In genomic region chr12:69890476-69890875, GRCm38 (mm10) we compare ENCODE assay signal across 8 mouse cellular contexts. TPM values are rescaled to one million over a fixed set of nuclear protein-coding genes. Genes with fewer than 3 reads are reported as not detected.
A peak's percentile ranks its signal among the peaks of the same experiment; 100 is the strongest.
DNase-seq lines count a peak whose midpoint lies in the region; ATAC-seq and TF ChIP-seq lines count a peak whose summit lies in the region.

No protein-coding gene starts in this region.

- TF ChIP-seq CTCF in brain, embryonic 14.5 days (IDR thresholded peaks at IDR 0.05; ENCODE audit: borderline replicate concordance, extremely low read depth, insufficient read depth, insufficient read length) = no peak

- H3K27me3 ChIP-seq in heart, embryonic 15.5 days = no peaks in the 10 kb centered on the region
- no peaks in the 10 kb centered on the region for H3K27me3 ChIP-seq in hindbrain, embryonic 16.5 days (replicated peaks; ENCODE audit: control insufficient read depth, insufficient read depth, low read length)
- H3K27me3 ChIP-seq in midbrain, embryonic 10.5 days (ENCODE audit: low read depth, poor library complexity, severe bottlenecking) = peaks cover 5% of the 10 kb centered on the region; the same call in 1 of the 2 replicates

- ATAC-seq in heart, embryonic 15.5 days (replicated peaks; ENCODE audit: insufficient number of reproducible peaks, insufficient read depth, low FRiP score, low read depth) = no peak
- no peak for ATAC-seq in hindbrain, embryonic 16.5 days
- no peak for ATAC-seq in cerebellum, adult (ENCODE audit: insufficient number of reproducible peaks, low FRiP score, low TSS enrichment)

- DNase-seq in heart, adult 9 months (ENCODE audit: low spot score in 2 of 2) = no peak
- peak; percentile 52 for DNase-seq in brain, embryonic 14.5 days (ENCODE audit: low read depth)
- peak; percentile 29 for DNase-seq in midbrain, embryonic 10.5 days (ENCODE audit: low spot score)
- DNase-seq in right cerebral cortex, postnatal 14 days = no peak
- DNase-seq in frontal cortex, adult 2 months (ENCODE audit: extremely low spot score in 1 of 2, low spot score in 1 of 2) = no peak

- WGBS in heart, embryonic 15.5 days = 9% methylated on average over 5 of the region's 5 CpGs
- WGBS in hindbrain, embryonic 16.5 days = 22% methylated on average over 5 of the region's 5 CpGs
- WGBS in midbrain, embryonic 10.5 days = 32% methylated on average over 5 of the region's 5 CpGs

- no peaks in the 10 kb centered on the region for H3K36me3 ChIP-seq in heart, embryonic 15.5 days
- no peaks in the 10 kb centered on the region for H3K36me3 ChIP-seq in hindbrain, embryonic 16.5 days (ENCODE audit: control insufficient read depth, insufficient read depth, low read length)
- peaks cover 6% of the 10 kb centered on the region for H3K36me3 ChIP-seq in midbrain, embryonic 10.5 days

- H3K4me1 ChIP-seq in heart, embryonic 15.5 days (replicated peaks) = peaks cover 35% of the 10 kb centered on the region
- H3K4me1 ChIP-seq in hindbrain, embryonic 16.5 days (ENCODE audit: control insufficient read depth, insufficient read depth, low read depth, low read length) = peaks cover 28% of the 10 kb centered on the region
- peaks cover 44% of the 10 kb centered on the region for H3K4me1 ChIP-seq in midbrain, embryonic 10.5 days

- no peaks in the 10 kb centered on the region for H3K9me3 ChIP-seq in heart, embryonic 15.5 days (replicated peaks)
- no peaks in the 10 kb centered on the region for H3K9me3 ChIP-seq in hindbrain, embryonic 16.5 days (ENCODE audit: control insufficient read depth, low read length)
- no peaks in the 10 kb centered on the region for H3K9me3 ChIP-seq in midbrain, embryonic 10.5 days (replicated peaks)

- H3K27ac ChIP-seq in heart, embryonic 15.5 days = peak overlapping the region; percentile 58
- H3K27ac ChIP-seq in hindbrain, embryonic 16.5 days (ENCODE audit: low read depth, low read length) = no peak overlapping the region
- peak overlapping the region; percentile 75 for H3K27ac ChIP-seq in midbrain, embryonic 10.5 days (replicated peaks)

- H3K4me2 ChIP-seq in heart, embryonic 15.5 days = peak overlapping the region; percentile 75
- peak overlapping the region; percentile 39 for H3K4me2 ChIP-seq in hindbrain, embryonic 16.5 days (ENCODE audit: low read length)

- H3K4me3 ChIP-seq in heart, embryonic 15.5 days = peak overlapping the region; percentile 88
- H3K4me3 ChIP-seq in hindbrain, embryonic 16.5 days (ENCODE audit: low read length) = no peak overlapping the region
- H3K4me3 ChIP-seq in midbrain, embryonic 10.5 days = peak overlapping the region; percentile 90

- H3K9ac ChIP-seq in heart, embryonic 15.5 days = peak overlapping the region; percentile 25; the same call in 1 of the 2 replicates
- H3K9ac ChIP-seq in hindbrain, embryonic 16.5 days (ENCODE audit: low read depth, low read length) = peak overlapping the region; percentile 45

- TF ChIP-seq POLR2A in brain, embryonic 14.5 days (IDR thresholded peaks at IDR 0.05; ENCODE audit: borderline replicate concordance, extremely low read depth, insufficient read depth, insufficient read length, poor library complexity, severe bottlenecking) = no peak

RNA-seq across cellular contexts. Expression of gene Atl1, which starts 1.9 kb away (rescaled TPM):
- 6.6 and 7.1 TPM in 2 replicates for polyA plus RNA-seq in heart, embryonic 15.5 days (2015; fragmentation: Nextera tagmentation; extraction: Ambion mirVana)
- 47.7 and 75.7 TPM in 2 replicates for polyA plus RNA-seq in brain, embryonic 14.5 days (2012; rRNA removed)
- polyA plus RNA-seq in hindbrain, embryonic 16.5 days (2015; fragmentation: Nextera tagmentation; extraction: Ambion mirVana) = 159 and 167 TPM in 2 replicates
- polyA plus RNA-seq in midbrain, embryonic 10.5 days (2016; fragmentation: Nextera tagmentation; extraction: Ambion mirVana) = 22.1 and 35.0 TPM in 2 replicates
- polyA plus RNA-seq in frontal cortex, adult 2 months (2012; rRNA removed) = 90.2 and 117 TPM in 2 replicates

RNA-seq across cellular contexts. Expression of gene Map4k5, which starts 2.5 kb away (rescaled TPM):
- 27.7 and 29.2 TPM in 2 replicates for polyA plus RNA-seq in heart, embryonic 15.5 days (2015; fragmentation: Nextera tagmentation; extraction: Ambion mirVana)
- 20.4 and 25.7 TPM in 2 replicates for polyA plus RNA-seq in brain, embryonic 14.5 days (2012; rRNA removed)
- polyA plus RNA-seq in hindbrain, embryonic 16.5 days (2015; fragmentation: Nextera tagmentation; extraction: Ambion mirVana) = 22.8 and 25.2 TPM in 2 replicates
- 22.1 and 23.5 TPM in 2 replicates for polyA plus RNA-seq in midbrain, embryonic 10.5 days (2016; fragmentation: Nextera tagmentation; extraction: Ambion mirVana)
- polyA plus RNA-seq in frontal cortex, adult 2 months (2012; rRNA removed) = 26.0 and 28.8 TPM in 2 replicates

Comparison
In these comparisons a context has a peak if more than half of its experiments do, and no peak if none do; other contexts are left out.
1. DNase-seq: peak in brain, embryonic 14.5 days (single experiment) and midbrain, embryonic 10.5 days (single experiment); none in heart, adult 9 months (0 of 2), right cerebral cortex, postnatal 14 days (single experiment) and frontal cortex, adult 2 months (0 of 2).